Mouse (Mus musculus): ENCODE measurements at regions not wholly inside any gene's neighbourhood (a gene's known extent, or its start where the extent isn't known, plus 50 kb on each side); places are given as distances from the start of the nearest gene placed in this dataset.

DNA sequence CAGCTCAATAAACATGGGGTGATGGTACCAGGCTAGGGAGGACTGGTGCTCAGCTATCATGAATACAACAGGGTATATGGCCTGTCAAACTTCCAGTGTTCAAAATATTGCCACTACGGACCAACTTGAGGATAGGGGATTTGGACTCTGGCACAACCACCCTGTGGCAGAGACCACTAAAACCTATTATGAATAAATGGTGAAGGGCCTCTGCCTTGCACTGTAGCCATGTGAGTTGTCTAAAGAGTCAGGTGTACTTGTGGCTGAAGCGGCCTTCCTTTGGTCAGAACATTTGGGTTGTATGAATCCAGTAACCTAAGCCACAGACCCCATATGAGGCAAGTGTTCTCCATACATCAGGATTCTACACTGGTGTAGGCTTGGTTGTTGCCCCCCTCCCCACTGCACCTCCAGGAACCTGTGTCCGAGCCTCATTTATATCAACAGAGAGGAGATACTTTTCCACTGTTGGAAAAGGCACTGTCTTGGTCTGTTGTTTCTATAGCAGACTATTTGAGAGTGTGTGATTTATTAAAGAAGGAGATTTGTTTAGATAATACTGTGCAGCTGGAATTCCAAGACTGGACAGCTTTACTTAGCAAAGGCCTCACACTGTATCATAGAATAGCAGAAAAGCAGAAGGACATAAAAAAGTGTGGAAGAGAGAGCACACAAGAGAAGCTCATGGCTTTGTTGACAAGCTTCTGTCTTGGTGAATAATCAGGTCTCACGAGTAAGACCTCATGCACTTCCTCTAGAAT is 112.2 kb upstream of the Nxt1 start:
- CTCF ChIA-PET = interaction anchor here (0.6 kb wide), 2 partner anchors 20 to 93 kb away, joined by 3 to 15 read pairs; no protein-coding TSS in a partner anchor

DNA sequence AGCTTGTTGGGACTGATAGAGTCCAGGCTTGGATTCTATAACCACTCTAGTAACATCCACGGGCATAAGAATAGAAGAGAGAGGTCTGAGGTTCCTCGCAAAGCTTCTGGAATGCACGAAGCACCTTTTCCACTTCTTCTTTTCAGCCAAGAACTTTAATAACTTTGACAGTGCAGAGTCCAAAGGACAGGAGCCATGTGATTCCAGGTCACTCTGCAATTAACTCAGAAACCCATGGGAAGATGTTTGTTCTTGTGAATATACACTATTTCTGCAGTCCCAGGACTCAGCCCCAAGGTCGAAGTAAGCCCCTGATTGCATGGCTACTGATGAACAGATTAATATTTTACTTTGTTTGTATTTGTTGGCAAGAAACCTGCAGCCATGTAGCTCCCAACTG is 113.0 kb upstream of the Nxt1 start:
- CTCF ChIA-PET = no interaction called here

DNA sequence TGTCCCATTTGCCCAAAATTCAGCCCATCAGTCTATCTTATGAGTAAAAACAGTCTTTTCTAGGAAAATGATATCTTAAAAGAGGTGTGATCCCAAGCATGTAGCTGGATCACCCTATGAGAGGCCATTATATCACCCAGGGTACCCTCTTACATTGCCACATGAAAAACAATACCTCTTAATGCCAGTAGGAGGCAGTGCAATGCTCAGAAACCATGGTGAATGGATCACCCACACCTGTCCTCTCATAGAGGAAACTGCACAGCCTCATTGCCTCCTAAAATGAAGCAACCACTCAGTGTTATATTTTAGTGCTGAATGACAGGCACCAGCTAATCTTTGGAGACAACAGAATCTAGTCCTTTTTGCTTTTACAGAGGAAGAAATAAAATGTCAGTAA is 114.0 kb upstream of the Nxt1 start:
- CTCF ChIA-PET = interaction anchor here (0.6 kb wide), 1 partner anchor 101 kb away, joined by 3 read pairs; no protein-coding TSS in a partner anchor

DNA sequence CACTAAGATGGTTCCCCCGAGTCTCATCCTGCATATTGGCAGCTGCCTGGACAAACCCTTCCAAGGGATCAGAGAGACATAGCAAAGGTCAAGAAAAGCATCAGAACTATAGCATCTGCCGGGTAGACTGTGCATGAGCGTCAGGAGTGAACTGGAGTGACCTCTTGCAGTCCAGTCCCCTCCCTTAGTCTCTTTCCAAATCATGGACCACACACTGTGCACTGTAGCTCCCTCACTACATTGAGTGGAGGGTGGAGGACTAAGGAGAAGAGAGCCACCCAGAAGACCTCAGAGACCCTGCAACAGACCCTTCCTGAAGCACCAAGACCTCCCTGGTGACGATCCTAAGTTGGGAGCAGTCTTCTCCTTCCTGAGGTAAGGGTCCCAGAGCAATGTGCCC is 107.8 kb upstream of the Cd93 start:
- CTCF ChIA-PET = no interaction called here

DNA sequence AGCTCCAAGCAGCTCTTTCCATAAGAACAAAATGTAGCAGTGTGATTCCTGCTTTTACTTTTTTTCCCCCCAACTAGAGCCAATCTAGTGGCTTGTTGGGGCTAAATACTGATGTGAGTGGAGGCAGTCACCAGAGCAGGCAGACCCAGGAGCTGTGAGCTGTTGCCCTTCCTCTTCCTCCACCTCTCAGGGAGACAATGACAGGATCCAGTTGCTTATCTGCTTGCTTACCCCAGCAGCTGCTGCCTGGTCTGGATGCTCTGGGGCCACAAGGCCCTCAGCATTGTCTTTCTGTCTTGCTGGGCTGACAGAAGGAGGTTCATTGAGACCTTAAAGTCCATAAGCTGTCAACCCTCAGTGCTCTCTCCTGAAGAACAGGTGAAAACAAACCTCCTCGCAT is 106.3 kb upstream of the Cd93 start:
- CTCF ChIA-PET = no interaction called here

DNA sequence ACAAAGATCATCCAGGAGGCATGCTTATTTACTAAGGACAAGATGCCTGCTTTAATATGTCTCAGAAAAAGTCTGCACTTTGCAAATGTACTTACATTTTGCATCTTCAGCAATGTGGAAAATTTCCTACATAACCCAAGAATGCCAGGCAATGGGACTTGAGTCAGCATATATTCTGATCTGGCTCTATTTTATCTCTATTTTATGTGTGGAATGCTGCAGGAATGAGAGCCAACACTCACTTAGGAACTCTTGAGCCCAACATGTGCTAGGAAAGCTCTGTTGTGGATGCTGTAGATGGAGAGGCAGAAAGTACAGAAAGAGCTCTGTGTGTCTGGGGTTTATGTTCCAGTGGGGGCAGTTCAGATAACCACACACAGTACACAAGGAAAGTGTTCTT is 99.0 kb upstream of the Cd93 start:
- CTCF ChIA-PET = no interaction called here

DNA sequence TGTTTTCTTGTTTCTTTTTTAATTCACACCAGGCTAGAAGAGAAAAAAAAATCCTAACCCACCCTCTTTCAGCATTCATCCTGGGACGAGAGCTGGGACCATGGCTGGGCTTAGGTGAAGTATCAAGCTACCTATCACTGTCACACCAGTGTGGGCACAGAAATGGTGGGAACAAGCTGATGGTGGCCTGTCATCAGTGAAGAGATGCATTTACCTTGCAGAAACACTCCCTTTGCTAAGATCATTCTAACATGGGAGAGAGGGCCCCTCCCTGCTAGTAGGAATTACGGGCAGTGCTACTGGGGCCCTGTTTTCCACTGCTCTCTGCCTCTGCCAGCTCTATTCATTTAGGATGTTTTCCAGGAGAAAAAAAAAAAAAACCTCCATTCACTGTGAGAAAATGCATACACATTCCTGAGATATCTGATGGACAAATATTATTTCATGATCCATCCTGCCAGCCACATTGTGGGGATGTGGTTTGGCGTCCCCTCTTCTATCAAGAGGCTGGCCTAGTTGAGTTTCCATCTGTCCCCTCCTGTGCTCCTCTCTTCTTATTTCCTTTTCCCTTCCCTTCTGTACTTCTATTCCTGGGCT is 94.6 kb upstream of the Cd93 start:
- CTCF ChIA-PET = no interaction called here

DNA sequence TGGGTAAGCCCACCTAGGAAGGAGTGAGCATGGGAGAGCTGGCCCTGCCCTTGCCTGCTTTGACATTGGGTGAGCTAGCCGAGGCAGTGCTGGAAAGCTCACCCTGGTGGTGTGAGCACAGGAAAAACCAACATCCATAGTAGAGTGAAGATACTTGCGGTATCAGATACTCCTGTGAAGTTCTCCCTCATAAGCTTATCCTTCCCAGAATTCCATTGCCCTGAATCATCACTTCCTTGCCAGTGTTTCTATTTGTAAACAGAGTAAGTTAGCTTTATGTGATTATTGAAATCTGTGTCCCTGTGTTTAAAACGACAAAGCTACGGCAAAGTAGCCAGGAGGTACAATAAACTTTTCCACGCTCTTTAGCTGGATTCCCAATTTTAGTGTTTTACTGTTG is 93.9 kb upstream of the Cd93 start:
- CTCF ChIA-PET = no interaction called here

DNA sequence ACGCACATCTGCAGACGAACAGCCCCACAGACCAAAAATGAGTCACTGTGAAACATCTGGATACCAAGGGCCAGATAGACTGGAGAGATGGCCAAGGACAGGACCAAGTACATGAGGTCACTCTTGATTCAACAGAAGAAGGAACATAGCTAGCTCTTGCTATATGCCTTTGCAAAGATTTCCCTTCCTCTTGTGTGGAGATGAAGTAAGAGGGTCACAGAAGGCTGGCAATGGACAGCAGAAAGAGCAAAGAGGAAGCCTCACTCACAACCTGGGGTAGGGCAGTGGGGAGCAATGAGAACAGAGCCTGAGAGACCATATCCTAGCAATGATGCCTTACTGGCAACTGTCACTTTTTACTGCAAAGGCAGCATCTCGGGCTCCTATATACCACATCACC is 93.2 kb upstream of the Cd93 start:
- CTCF ChIA-PET = no interaction called here

DNA sequence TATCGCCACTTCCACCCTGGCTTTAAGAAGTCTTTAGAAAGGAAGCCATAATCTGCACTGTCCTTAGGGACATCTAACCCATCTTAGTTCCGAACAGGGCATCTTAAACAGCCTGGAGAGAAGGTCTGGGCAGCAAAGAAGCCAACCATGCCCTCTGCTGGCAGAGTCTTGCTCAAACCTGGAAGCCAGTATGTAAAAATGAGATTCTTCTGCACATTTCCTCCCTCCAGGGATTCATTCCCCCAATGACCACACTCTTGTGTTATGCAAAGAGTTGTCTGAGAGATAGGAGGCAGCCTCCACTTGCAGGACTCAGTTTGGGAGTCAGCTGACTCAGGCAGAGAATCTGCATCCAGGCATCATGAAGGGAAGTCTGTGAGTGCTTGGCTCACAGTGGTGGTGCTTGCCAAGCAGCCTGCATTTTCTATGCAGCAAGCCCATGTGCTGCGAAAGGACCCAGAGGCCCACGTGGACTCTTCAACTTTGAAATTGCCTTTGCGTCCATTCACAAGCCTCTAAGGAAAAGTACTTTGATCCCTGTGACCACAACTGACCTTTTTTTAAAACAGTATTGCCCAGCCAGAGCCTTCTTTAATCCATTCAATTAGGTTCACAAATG is 92.3 kb upstream of the Cd93 start:
- CTCF ChIA-PET = no interaction called here

DNA sequence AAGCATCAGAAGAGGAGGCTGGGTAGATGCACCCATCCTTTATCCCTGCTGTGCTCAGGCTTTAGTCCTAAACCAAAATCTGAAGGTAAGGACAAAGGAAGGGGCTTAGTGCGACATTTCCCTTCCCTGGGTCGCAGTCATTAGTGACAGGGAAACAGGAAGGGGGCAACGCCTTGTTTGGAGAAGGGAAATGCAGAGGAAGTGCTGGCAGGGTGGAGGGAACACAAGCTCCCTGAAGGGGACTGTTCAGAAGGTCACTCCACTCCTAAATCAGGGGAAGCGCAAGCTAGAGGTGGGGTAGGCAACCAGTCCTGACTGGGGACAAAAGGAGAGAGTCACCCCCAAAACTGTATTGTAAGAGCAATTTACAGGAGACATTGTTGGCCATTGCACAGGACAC is 88.7 kb upstream of the Cd93 start:
- CTCF ChIA-PET = no interaction called here

DNA sequence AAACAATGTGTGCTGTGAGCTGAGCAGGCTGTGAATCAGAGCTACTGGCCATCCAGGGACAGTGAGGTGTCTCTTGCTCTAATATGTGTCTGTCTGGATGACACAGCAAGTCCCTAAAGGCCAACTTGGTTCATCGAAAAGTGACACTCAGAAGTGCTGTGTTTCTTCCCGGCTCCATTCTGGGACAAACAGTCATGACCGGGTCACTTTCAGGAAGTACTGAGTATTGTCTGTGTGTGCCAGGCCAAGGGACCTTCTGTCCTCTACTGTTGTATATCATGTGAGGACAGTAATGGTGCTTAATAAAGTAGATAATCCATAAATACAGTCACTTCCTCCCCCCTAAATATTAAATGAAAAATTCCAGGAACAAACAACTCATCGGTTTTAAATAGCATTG is 87.2 kb upstream of the Cd93 start:
- CTCF ChIA-PET = no interaction called here

DNA sequence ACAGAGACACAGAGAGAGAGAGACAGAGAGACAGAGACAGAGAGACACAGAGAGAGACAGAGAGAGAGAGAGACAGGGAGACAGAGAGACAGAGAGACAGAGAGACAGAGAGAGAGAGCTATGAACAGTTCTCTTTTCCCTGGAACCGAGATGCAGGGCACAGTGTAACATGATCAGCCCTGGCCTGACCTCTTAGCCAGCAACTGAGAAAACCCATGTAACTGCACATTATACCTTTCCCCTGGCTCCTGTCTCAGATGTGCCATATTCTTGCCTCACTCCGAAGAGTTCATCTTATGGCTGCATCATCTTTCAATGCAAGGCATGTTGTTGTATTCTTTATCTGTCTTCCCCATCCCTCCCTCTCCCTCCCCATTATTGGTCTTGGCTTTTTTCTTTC is 86.5 kb upstream of the Cd93 start:
- CTCF ChIA-PET = no interaction called here

DNA sequence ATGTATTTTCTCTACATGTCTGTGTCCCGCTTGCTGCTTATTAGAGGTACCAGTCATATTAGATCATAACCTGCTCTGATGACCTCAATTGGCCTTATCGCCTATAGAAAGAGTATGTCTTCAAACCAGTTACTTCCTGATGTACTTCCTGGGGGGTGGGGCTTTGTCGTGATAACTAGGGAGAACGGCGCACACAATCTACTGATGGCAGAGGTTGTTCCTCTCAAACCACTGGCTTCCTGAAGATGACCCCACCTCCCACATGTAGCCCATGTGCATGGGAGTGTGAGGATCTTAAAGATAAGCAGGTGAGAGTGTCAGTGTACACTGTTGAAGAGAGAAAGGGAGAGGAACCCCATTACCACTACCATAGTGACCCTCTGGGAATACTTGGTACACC is 84.4 kb upstream of the Cd93 start:
- CTCF ChIA-PET = no interaction called here

DNA sequence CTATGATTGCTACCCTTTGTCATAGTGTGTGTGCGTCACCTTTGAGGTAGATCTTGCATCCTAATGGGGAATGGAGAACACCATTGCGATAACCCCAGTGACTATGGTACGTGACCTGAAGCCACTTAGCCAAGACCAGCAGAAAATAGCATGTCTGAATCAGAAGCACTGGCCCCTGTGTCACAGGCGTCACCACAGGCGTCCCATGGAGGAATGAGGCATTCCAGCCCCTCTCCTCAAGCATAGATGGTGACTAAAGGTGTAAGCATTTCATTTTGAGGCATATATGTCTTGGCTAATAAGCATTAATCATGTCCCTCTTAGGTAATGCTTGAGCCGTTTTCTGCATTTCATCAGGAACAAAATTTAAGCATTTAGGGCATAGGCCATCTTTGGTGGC is 82.1 kb upstream of the Cd93 start:
- CTCF ChIA-PET = no interaction called here

DNA sequence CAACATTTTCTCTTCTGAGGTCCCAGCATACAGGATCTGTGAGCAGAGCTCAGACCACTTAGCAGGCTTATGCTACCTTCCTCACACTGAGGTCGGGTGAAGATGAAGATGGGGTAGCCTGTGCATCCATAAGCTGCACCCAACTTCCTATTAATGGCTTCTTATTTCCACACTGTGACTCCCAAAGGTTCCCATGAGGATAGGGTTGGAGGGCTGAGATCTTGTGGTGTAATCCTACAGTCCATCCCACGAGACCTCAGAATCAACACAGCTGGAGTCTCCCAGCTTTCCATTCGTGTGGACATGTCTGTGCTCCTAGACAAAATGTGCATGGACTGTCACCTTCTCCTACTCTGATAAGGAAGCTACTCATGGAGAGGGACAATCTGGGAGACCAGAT is 80.0 kb upstream of the Cd93 start:
- CTCF ChIA-PET = no interaction called here

DNA sequence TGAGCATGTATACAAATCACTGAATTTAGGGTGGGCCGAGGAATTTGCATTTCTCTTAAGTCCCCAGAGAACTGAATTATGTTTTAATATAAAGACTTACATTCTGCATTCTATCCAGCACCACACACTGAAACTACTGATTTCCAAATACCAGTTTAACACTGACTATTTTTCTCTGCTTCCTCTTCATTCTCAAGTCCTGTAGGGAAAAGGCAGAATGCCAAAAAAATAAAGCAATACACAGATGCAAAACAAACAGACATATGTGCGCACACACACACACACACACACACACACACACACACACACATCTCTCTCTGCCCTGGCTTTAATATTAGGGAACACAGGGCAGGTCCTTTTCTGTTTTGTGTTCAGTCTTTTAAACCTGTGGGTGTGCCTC is 79.6 kb upstream of the Cd93 start:
- CTCF ChIA-PET = interaction anchor here (0.6 kb wide), 1 partner anchor 94 kb away, joined by 3 read pairs; no protein-coding TSS in a partner anchor

DNA sequence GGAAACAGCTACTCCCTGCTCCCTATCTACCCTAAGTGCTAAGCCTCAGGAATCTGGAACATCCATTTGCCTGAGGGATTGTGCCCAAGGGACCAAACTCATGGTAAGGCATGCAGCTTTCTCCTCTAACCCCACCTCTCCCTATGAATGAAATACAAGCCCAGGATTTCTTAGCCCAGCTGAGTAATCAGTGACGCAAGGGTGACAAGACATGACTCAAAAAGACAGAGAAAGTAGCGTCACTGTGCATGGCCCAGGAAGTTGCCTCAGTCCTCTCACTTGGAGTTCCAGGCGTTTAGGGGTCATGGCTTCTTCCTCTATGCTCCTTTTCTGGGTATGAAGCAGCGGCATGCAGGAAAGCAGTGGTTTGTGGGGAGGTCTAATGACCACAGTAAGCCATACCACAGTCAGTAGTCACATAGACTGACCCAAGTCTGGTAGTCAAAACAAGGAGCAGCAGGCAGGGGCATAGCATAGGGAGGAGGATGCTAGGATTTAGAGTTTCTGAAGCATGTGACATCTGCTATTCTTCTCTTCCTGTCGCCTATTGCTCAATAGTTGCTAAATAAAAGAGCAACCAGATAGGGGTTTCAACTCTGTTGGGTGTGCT is 78.7 kb upstream of the Cd93 start:
- CTCF ChIA-PET = interaction anchor here (0.5 to 0.7 kb wide), 2 partner anchors 23 to 72 kb away, joined by 8 to 9 read pairs; no protein-coding TSS in a partner anchor

DNA sequence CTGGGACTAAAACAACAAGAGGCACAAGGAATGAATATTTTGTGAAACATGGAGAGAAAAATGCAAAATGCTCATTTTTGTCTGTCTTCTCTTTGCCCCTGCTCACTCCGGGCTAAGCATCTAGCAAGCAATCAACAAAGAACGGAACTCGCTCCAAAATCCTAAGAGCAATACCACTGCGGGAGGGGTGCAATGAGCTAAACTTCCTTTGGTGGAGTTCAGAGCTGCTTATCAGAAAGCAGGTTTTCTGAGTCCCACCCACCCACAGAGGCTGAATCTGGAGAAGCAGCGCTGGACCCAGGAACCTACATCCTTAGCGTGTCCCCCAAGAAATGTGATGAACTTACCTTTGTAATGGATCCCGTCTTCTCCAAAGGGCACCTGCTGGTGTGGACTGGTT is 76.9 kb upstream of the Cd93 start:
- CTCF ChIA-PET = no interaction called here

DNA sequence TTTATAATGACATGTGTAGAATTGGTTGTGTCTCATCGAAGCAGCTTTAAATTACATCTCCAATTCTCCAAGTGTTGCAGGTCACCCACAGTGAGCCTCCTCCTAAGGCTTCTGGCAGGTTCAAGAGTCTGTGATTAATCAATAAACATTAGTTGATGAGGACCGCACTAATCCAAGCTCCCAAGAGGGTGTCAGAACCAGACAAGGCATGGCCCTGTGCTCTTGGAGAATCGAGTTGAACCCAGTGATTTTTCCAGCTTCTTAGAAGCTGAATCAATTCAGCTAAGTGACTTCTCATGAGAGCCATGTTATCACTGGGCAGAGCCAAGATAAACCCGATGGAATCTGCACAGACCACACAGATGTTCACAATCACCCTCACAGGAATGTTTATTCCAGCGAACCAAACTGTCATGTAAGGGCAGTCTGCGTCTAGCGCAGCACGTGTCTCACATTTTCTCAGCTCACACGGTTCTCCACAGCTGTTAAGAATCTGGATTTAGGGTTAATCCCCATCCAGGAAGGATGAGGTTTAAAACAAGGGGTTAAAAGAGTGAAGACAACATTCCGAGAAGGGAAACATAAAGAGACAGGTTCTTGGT is 76.4 kb upstream of the Cd93 start:
- CTCF ChIA-PET = no interaction called here

DNA sequence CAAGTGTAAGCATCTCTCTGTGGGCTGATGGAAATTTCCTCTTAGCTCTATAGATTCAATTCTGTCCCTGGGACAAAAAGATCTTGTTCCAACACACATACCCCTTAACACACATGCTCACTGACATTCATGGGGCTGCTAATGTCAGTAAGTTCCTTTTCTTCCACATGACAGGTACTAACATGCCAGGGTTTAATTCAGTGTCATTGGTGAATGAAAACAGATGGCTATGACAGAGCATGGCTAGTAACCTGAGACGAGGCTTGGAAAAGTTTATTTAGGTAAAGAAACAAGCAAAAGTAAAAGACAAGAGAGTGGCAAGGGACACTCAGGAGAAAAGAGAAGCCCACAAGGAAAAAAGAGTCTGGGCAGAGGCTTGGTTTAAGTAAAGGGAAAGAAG is 74.5 kb upstream of the Cd93 start:
- CTCF ChIA-PET = no interaction called here

DNA sequence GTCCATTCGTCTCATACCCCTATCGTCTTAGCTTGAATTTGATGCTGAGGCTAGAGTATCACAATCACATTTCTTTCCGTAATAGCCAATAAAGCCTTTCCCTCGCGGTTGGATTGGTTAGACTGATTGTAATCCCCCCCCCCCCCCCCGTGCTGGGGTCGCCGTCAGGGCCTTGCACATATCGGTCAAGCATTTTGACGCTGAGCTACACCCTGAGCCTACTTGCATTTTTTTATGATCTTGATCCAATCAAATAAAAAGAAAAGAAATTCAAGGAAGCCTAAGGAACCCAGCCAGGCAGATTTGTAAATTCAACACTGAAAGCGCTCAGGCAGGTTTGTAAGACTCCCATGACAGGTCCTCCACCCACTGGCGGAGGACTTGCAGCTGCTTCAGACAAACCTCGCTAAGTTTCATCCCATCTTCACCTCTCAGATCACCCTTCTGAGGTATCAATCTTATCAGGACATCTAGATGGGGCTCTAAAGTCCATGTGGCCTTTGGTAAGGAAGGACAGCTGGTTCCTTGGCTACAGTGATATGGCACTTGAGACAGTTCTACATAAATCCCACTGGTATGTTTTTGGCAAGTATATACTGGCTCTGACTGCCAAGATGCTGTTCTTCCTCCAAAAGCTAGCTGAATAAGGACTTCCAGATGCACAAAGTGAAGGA is 66.8 kb upstream of the Cd93 start:
- CTCF ChIA-PET = no interaction called here
